Mouse (Mus musculus): ENCODE measurements around the gene Fzd7. TPM values are rescaled to one million over a fixed set of nuclear protein-coding genes. Genes with fewer than 3 reads are reported as not detected.

The Fzd7 gene
- polyA plus RNA-seq, 1 experiment from 2014 or later: 10.8 TPM

DNA sequence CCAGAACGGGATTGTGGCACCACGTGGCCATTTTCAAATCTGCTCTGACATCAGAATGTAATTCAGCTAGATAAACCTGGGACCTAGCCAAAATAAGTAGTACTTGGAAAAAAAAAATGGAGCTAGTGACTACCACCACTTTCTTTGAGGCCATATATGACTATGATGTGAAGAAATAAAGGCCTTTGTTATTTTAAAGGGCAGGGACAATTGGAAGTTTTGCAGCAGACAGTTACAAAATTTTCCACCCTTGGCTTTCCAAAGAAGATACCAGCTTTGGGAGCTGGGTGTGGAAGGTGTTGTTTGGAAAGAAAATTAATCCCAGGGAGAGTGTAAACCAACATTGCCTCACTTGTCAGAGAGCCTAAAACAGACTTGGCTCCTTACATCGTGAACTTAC lies 3.3 kb upstream of the Fzd7 start:
- H3K27me3 ChIP-seq (replicated peaks; ENCODE audit: control insufficient read depth, insufficient read depth, low read length): no peaks in the 10 kb centered on the region
- peaks cover 16% of the 10 kb centered on the region for H3K4me1 ChIP-seq (replicated peaks; ENCODE audit: control insufficient read depth, insufficient read depth, low read length)
- DNase-seq (ENCODE audit: low spot score) (no peak), ATAC-seq (replicated peaks; ENCODE audit: low FRiP score, low TSS enrichment, low read depth) (no peak)
- H3K4me2 ChIP-seq (ENCODE audit: low read length): no peak overlapping the region
- H3K9ac ChIP-seq (ENCODE audit: low read length): no peak overlapping the region
- WGBS: 74% methylated on average over 3 of the region's 3 CpGs
- no peaks in the 10 kb centered on the region for H3K9me3 ChIP-seq (ENCODE audit: control insufficient read depth, low read length)
- H3K4me3 ChIP-seq (ENCODE audit: low read depth, low read length): no peak overlapping the region
- no peaks in the 10 kb centered on the region for H3K36me3 ChIP-seq (ENCODE audit: control insufficient read depth, insufficient read depth, low read length)
- no peak overlapping the region for H3K27ac ChIP-seq (ENCODE audit: low read depth)

DNA sequence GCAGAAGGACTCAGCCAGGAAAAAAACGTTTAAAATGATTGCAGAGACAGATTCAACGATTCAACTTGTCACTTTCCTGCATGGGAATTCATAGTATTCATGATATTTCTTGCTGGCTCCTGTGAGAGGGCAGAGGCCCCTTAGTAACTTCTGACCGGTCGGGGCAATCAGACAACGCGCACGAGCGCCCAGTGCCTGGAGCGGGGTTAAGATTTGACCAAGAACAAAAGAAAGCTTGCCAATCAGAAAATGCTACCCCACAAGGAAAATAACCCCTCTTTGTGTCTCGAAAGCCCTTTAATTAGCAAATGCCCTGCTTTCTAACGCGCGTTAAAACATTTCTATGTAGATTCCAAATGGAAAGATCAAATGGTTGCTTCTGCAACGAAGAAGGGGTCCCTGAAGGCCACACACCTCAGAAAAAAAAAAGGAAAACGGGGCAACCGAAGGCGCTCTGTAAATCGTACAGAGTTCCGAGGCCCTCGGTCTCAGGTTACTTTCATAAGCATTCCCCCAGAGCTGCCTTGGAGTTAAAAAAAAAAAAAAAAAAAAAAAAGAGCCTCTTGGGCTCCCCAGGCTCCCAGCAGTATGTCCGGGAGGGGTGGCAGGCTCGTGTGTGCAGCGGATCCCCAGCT lies 1.3 kb upstream of the Fzd7 start:
- 3% methylated on average over 23 of the region's 23 CpGs for WGBS
- Histone ChIP-seq H3K4me1 (replicated peaks; ENCODE audit: control insufficient read depth, insufficient read depth, low read length) (peaks cover 24% of the 10 kb centered on the region), H3K27me3 (replicated peaks; ENCODE audit: control insufficient read depth, insufficient read depth, low read length) (no peaks in the 10 kb centered on the region), H3K4me3 (ENCODE audit: low read depth, low read length) (peak overlapping the region; percentile 72), H3K27ac (ENCODE audit: low read depth) (peak overlapping the region; percentile 96), H3K36me3 (ENCODE audit: control insufficient read depth, insufficient read depth, low read length) (no peaks in the 10 kb centered on the region), H3K9me3 (ENCODE audit: control insufficient read depth, low read length) (no peaks in the 10 kb centered on the region), H3K4me2 (ENCODE audit: low read length) (peak overlapping the region; percentile 74), H3K9ac (ENCODE audit: low read length) (peak overlapping the region; percentile 41)
- DNase-seq (ENCODE audit: low spot score) (peak; percentile 67), ATAC-seq (replicated peaks; ENCODE audit: low FRiP score, low TSS enrichment, low read depth) (no peak)

DNA sequence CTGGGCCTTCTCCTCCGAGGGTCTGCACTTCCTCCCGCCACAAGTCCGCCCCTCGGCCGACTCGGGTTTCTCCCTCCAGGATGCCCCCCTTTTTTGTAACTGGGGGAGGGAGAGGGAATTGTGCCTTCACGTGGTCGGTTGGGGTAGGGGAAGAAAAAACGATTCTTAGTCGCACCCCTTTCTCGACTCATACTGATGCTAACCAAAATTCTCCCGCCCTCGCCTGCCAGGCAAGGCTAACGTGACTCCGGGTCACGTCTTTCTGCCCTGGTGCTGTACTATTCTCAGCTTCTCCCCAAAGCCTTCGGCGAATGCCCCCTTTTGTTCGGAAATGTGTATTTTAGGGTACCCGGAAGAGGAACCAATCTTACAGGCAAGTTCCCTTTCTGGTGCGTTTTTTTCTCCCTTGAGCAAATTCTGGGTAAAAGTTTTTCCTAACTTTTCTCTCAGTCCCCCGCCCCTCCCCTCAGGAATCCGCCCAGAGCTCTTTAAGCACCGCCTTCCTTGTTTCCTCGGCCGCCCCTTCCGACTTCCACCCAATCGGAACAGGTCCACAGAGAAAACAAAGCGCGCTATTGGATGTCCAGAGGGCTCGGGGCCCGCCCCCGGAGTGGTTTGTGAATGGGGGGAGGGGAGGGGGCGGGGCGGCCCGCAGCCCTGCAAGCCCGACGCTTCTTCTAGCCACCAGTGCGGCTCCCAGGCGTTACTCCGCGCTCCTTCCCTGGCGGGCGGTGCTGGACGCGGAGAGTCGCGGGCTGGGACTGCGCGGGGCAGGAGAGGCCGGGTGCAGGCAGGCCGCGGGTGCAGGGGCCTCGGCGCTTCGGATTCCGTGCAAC lies 550 bp upstream of the Fzd7 start:
- Histone ChIP-seq H3K9ac (ENCODE audit: low read length) (peak overlapping the region; percentile 75), H3K4me1 (replicated peaks; ENCODE audit: control insufficient read depth, insufficient read depth, low read length) (peaks cover 30% of the 10 kb centered on the region), H3K27me3 (replicated peaks; ENCODE audit: control insufficient read depth, insufficient read depth, low read length) (no peaks in the 10 kb centered on the region), H3K36me3 (ENCODE audit: control insufficient read depth, insufficient read depth, low read length) (0 out of 2 replicates have a peak, but pooled peaks cover 6% of the 10 kb centered on the region), H3K27ac (ENCODE audit: low read depth) (peak overlapping the region; percentile 96), H3K9me3 (ENCODE audit: control insufficient read depth, low read length) (no peaks in the 10 kb centered on the region), H3K4me3 (ENCODE audit: low read depth, low read length) (peak overlapping the region; percentile 72), H3K4me2 (ENCODE audit: low read length) (peak overlapping the region; percentile 74)
- 1% methylated on average over 52 of the region's 57 CpGs for WGBS
- peak; percentile 94 for ATAC-seq (replicated peaks; ENCODE audit: low FRiP score, low TSS enrichment, low read depth)
- peak; percentile 92 for DNase-seq (ENCODE audit: low spot score)

DNA sequence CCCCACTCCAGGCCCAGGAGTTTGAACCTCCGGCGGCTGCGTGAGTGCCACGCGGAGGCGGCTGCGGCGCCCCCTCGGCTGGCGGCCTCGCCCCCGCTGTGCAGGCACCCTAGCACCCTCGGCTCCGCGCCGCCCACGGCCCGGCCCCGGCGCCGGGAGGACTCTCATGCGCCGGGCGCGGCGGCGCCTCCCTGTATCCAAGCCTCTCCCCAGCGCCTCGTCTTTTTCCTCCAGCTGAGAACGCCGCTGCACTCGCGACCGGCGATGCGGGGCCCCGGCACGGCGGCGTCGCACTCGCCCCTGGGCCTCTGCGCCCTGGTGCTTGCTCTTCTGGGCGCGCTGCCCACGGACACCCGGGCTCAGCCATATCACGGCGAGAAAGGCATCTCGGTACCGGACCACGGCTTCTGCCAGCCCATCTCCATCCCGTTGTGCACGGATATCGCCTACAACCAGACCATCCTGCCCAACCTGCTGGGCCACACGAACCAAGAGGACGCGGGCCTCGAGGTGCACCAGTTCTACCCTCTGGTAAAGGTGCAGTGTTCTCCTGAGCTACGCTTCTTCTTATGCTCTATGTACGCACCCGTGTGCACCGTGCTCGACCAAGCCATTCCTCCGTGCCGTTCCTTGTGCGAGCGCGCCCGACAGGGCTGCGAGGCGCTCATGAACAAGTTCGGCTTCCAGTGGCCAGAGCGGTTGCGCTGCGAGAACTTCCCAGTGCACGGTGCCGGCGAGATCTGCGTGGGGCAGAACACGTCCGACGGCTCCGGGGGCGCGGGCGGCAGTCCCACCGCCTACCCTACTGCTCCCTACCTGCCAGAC lies 684 bp downstream of the Fzd7 start:
- peaks cover 42% of the 10 kb centered on the region for H3K4me1 ChIP-seq (replicated peaks; ENCODE audit: control insufficient read depth, insufficient read depth, low read length)
- DNase-seq (ENCODE audit: low spot score): peak; percentile 81
- ATAC-seq (replicated peaks; ENCODE audit: low FRiP score, low TSS enrichment, low read depth): 0 out of 2 replicates have a peak, but pooled peaks have one; percentile 9

DNA sequence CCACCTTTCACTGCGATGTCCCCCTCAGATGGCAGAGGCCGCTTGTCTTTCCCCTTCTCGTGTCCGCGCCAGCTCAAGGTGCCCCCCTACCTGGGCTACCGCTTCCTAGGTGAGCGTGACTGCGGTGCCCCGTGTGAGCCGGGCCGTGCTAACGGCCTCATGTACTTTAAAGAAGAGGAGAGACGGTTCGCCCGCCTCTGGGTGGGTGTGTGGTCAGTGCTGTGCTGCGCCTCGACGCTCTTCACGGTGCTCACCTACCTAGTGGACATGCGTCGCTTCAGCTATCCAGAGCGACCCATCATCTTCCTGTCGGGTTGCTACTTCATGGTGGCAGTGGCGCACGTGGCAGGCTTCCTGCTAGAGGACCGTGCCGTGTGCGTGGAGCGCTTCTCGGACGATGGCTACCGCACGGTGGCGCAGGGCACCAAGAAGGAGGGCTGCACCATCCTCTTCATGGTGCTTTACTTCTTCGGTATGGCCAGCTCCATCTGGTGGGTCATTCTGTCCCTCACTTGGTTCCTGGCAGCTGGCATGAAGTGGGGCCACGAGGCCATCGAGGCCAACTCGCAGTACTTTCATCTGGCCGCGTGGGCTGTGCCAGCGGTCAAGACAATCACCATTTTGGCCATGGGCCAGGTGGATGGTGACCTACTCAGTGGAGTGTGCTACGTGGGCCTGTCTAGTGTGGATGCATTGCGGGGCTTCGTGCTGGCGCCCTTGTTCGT lies 1.5 kb downstream of the Fzd7 start:
- WGBS: 2% methylated on average over 46 of the region's 46 CpGs
- Histone ChIP-seq H3K36me3 (ENCODE audit: control insufficient read depth, insufficient read depth, low read length) (0 out of 2 replicates have a peak, but pooled peaks cover 10% of the 10 kb centered on the region), H3K4me2 (ENCODE audit: low read length) (peak overlapping the region; percentile 74), H3K27me3 (replicated peaks; ENCODE audit: control insufficient read depth, insufficient read depth, low read length) (no peaks in the 10 kb centered on the region), H3K4me3 (ENCODE audit: low read depth, low read length) (peak overlapping the region; percentile 72), H3K4me1 (replicated peaks; ENCODE audit: control insufficient read depth, insufficient read depth, low read length) (peaks cover 49% of the 10 kb centered on the region), H3K9ac (ENCODE audit: low read length) (peak overlapping the region; percentile 75), H3K9me3 (ENCODE audit: control insufficient read depth, low read length) (no peaks in the 10 kb centered on the region), H3K27ac (ENCODE audit: low read depth) (peak overlapping the region; percentile 95; the same call in 1 of the 2 replicates)
- peak; percentile 87 for DNase-seq (ENCODE audit: low spot score)
- peak; percentile 48 for ATAC-seq (replicated peaks; ENCODE audit: low FRiP score, low TSS enrichment, low read depth)

More for the DNA sequence above, 684 bp downstream of the Fzd7 start:
- Histone ChIP-seq H3K27me3 (replicated peaks; ENCODE audit: control insufficient read depth, insufficient read depth, low read length) (no peaks in the 10 kb centered on the region), H3K36me3 (ENCODE audit: control insufficient read depth, insufficient read depth, low read length) (0 out of 2 replicates have a peak, but pooled peaks cover 6% of the 10 kb centered on the region), H3K9ac (ENCODE audit: low read length) (peak overlapping the region; percentile 75), H3K27ac (ENCODE audit: low read depth) (peak overlapping the region; percentile 95), H3K4me2 (ENCODE audit: low read length) (peak overlapping the region; percentile 74), H3K4me3 (ENCODE audit: low read depth, low read length) (peak overlapping the region; percentile 72), H3K9me3 (ENCODE audit: control insufficient read depth, low read length) (no peaks in the 10 kb centered on the region)
- WGBS: under 1% methylated on average over 86 of the region's 88 CpGs

DNA sequence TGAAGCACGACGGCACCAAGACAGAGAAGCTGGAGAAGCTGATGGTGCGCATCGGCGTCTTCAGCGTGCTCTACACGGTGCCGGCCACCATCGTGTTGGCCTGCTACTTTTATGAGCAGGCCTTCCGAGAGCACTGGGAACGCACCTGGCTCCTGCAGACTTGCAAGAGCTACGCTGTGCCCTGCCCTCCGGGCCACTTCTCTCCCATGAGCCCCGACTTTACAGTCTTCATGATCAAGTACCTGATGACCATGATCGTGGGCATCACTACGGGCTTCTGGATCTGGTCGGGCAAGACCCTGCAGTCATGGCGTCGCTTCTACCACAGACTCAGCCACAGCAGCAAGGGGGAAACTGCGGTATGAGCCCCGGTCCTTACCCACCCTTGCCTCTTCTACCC lies 2.1 kb downstream of the Fzd7 start:
- Histone ChIP-seq H3K9me3 (ENCODE audit: control insufficient read depth, low read length) (no peaks in the 10 kb centered on the region), H3K27me3 (replicated peaks; ENCODE audit: control insufficient read depth, insufficient read depth, low read length) (no peaks in the 10 kb centered on the region), H3K4me2 (ENCODE audit: low read length) (peak overlapping the region; percentile 74), H3K9ac (ENCODE audit: low read length) (peak overlapping the region; percentile 75), H3K27ac (ENCODE audit: low read depth) (peak overlapping the region; percentile 95), H3K4me1 (replicated peaks; ENCODE audit: control insufficient read depth, insufficient read depth, low read length) (peaks cover 56% of the 10 kb centered on the region), H3K4me3 (ENCODE audit: low read depth, low read length) (peak overlapping the region; percentile 72), H3K36me3 (ENCODE audit: control insufficient read depth, insufficient read depth, low read length) (peaks cover 11% of the 10 kb centered on the region; the same call in 1 of the 2 replicates)
- no peak for ATAC-seq (replicated peaks; ENCODE audit: low FRiP score, low TSS enrichment, low read depth)
- peak; percentile 77 for DNase-seq (ENCODE audit: low spot score)
- WGBS: 6% methylated on average over 21 of the region's 21 CpGs

DNA sequence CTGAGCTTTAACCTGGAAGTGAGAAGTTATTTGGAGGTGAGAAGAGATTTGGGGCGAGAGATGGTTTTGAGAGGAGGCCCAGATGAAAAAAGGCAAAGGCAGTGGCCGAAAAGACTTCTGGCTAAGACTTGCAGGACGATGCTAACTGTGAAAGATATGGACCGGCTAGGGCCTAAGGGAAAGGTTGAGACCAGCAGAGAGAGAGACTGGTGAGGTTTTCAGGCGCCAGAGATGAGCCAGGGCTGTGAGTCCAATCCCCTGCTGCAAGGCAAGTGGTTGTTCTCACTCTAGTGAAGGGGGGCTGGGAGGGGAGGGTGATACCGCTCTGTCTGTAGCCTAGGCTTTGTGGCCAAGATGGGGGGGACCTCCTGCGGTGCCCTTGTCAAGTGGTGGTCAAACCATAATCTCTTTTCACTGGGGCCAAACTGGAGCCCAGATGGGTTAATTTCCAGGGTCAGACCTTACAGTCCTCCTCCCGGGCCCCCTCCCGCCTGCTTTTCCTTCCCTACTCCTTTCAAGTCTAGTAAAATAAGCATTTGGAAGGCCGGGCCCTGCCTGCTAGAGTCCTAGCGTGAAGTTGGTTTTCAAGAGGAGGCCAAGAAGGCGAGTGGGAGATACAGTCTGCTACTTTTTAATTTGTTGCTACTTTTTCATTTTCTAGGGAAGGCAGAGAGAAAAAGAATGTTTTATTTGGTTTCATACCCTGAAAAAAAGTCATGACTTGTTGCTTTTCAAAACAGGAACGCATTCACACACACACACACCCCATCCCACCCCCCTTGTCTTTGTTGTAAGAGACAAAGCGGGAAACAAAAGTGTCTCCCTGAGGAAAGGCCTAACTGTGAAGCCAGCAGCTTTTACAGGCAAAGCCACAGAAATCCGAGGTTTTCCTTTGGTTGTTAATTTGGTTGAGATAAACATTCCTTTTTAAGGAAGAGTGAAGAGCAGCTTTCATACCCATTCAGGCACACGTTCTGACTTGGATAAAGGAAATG lies 2.9 kb downstream of the Fzd7 start:
- 8% methylated on average over 16 of the region's 16 CpGs for WGBS
- Histone ChIP-seq H3K9ac (ENCODE audit: low read length) (peak overlapping the region; percentile 75), H3K27ac (ENCODE audit: low read depth) (peak overlapping the region; percentile 79), H3K4me3 (ENCODE audit: low read depth, low read length) (peak overlapping the region; percentile 72), H3K9me3 (ENCODE audit: control insufficient read depth, low read length) (no peaks in the 10 kb centered on the region), H3K36me3 (ENCODE audit: control insufficient read depth, insufficient read depth, low read length) (peaks cover 15% of the 10 kb centered on the region; the same call in 1 of the 2 replicates), H3K27me3 (replicated peaks; ENCODE audit: control insufficient read depth, insufficient read depth, low read length) (no peaks in the 10 kb centered on the region), H3K4me2 (ENCODE audit: low read length) (peak overlapping the region; percentile 74), H3K4me1 (replicated peaks; ENCODE audit: control insufficient read depth, insufficient read depth, low read length) (peaks cover 53% of the 10 kb centered on the region)
- peak; percentile 81 for DNase-seq (ENCODE audit: low spot score)
- no peak for ATAC-seq (replicated peaks; ENCODE audit: low FRiP score, low TSS enrichment, low read depth)

Measured in intestine, embryonic 14.5 days (tissue).